Mouse (Mus musculus): ENCODE results near the gene Thsd4. TPM values are rescaled to one million over a fixed set of nuclear protein-coding genes. Genes with fewer than 3 reads are reported as not detected.

Gene Thsd4
- polyA plus RNA-seq, 1 experiment from 2014 or later, result 4.3 TPM

DNA sequence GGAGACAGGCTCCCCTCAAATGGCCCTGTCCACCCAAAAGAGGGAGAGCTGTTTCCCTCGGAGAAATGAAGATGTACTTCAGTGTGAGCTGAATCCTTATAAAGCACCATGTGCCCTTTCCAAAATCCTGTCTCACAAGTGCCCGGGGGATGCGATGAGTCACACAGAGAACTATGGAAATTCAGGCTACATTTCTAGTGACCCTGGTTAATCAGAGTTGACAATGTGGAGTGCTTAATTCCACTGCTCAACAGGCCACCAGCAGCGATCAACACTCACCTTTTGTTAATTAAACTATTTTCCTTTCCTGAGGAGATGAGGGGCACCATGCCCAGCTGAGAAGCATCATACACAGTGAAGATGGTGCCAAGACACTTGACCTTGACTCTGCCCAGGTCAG lies 138.9 kb downstream of the Thsd4 start:
- no peaks in the 10 kb centered on the region for H3K36me3 ChIP-seq (ENCODE audit: control insufficient read depth, insufficient read depth, low read length)
- no peak overlapping the region for H3K4me2 ChIP-seq (ENCODE audit: low read length)
- H3K9me3 ChIP-seq (replicated peaks; ENCODE audit: control insufficient read depth, low read length, poor library complexity, severe bottlenecking), result no peaks in the 10 kb centered on the region
- ATAC-seq, result no peak
- H3K27ac ChIP-seq (ENCODE audit: low read length), result no peak overlapping the region
- H3K9ac ChIP-seq (ENCODE audit: low read depth, low read length), result no peak overlapping the region
- H3K4me3 ChIP-seq (ENCODE audit: low read depth, low read length), result no peak overlapping the region
- no peaks in the 10 kb centered on the region for H3K27me3 ChIP-seq (ENCODE audit: control insufficient read depth, insufficient read depth, low read depth, low read length)
- WGBS, result 55% methylated on average over 4 of the region's 4 CpGs
- H3K4me1 ChIP-seq (ENCODE audit: control insufficient read depth, insufficient read depth, low read length), result no peaks in the 10 kb centered on the region

DNA sequence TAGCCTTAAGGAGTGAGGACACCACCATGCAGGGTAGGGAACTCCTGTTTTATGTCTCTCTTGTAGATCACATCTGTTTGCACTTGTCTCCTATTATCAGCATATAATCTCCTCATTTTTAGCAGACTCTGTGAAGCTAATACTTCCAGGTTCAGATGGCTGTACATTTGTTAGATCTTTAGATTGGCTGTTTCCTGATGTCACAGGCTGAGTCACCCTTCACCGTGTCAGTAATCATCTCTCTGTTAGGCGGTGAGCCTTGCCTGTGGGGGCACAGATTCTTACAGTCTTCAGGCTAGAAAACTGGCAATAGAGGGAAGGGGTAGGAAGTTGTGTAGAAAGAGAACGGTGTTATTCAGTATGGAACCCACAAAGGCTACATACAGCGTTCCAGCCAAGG lies 139.3 kb downstream of the Thsd4 start:
- Histone ChIP-seq H3K4me3 (ENCODE audit: low read depth, low read length) (no peak overlapping the region), H3K4me1 (ENCODE audit: control insufficient read depth, insufficient read depth, low read length) (no peaks in the 10 kb centered on the region), H3K27me3 (ENCODE audit: control insufficient read depth, insufficient read depth, low read depth, low read length) (no peaks in the 10 kb centered on the region), H3K36me3 (ENCODE audit: control insufficient read depth, insufficient read depth, low read length) (no peaks in the 10 kb centered on the region), H3K4me2 (ENCODE audit: low read length) (no peak overlapping the region), H3K9ac (ENCODE audit: low read depth, low read length) (no peak overlapping the region), H3K9me3 (replicated peaks; ENCODE audit: control insufficient read depth, low read length, poor library complexity, severe bottlenecking) (no peaks in the 10 kb centered on the region), H3K27ac (ENCODE audit: low read length) (no peak overlapping the region)
- 79% methylated on average over 4 of the region's 4 CpGs for WGBS
- ATAC-seq, result no peak

DNA sequence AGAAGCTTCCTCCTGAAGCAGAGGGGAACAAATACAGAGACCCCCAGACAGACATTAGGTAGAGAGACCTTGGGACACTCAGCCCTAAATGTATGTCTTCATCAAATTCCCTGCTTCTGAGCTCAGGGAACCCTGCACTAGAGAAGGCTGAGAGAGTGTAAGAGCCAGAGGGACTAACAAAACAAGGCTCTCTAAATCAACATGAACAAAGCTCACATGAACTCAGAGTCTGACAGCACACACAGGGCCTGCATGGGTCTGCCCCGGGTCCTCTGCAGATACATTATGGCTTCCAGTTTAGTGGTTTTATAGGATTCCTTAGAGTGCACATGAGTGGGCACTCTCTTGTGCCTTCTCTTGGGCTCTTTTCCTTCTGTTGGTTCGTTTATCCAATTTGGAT lies 140.8 kb downstream of the Thsd4 start:
- no peak overlapping the region for H3K27ac ChIP-seq (ENCODE audit: low read length)
- ATAC-seq, result no peak
- H3K9me3 ChIP-seq (replicated peaks; ENCODE audit: control insufficient read depth, low read length, poor library complexity, severe bottlenecking), result no peaks in the 10 kb centered on the region
- no peak overlapping the region for H3K4me3 ChIP-seq (ENCODE audit: low read depth, low read length)
- H3K27me3 ChIP-seq (ENCODE audit: control insufficient read depth, insufficient read depth, low read depth, low read length), result no peaks in the 10 kb centered on the region
- H3K36me3 ChIP-seq (ENCODE audit: control insufficient read depth, insufficient read depth, low read length), result no peaks in the 10 kb centered on the region
- no peak overlapping the region for H3K9ac ChIP-seq (ENCODE audit: low read depth, low read length)
- H3K4me1 ChIP-seq (ENCODE audit: control insufficient read depth, insufficient read depth, low read length), result no peaks in the 10 kb centered on the region
- 79% methylated on average over 2 of the region's 2 CpGs for WGBS
- H3K4me2 ChIP-seq (ENCODE audit: low read length), result no peak overlapping the region

GRCm38 (mm10) chr9:60380550-60380949 lies 141.3 kb downstream of the Thsd4 start:
- Histone ChIP-seq H3K27me3 (ENCODE audit: control insufficient read depth, insufficient read depth, low read depth, low read length) (no peaks in the 10 kb centered on the region), H3K9me3 (replicated peaks; ENCODE audit: control insufficient read depth, low read length, poor library complexity, severe bottlenecking) (no peaks in the 10 kb centered on the region), H3K36me3 (ENCODE audit: control insufficient read depth, insufficient read depth, low read length) (no peaks in the 10 kb centered on the region), H3K4me2 (ENCODE audit: low read length) (no peak overlapping the region), H3K4me1 (ENCODE audit: control insufficient read depth, insufficient read depth, low read length) (no peaks in the 10 kb centered on the region), H3K9ac (ENCODE audit: low read depth, low read length) (no peak overlapping the region), H3K4me3 (ENCODE audit: low read depth, low read length) (no peak overlapping the region), H3K27ac (ENCODE audit: low read length) (no peak overlapping the region)
- 89% methylated on average over 4 of the region's 4 CpGs for WGBS
- no peak for ATAC-seq

GRCm38 (mm10) chr9:60378235-60378634 lies 143.6 kb downstream of the Thsd4 start:
- no peak overlapping the region for H3K9ac ChIP-seq (ENCODE audit: low read depth, low read length)
- H3K4me2 ChIP-seq (ENCODE audit: low read length), result no peak overlapping the region
- H3K4me3 ChIP-seq (ENCODE audit: low read depth, low read length), result no peak overlapping the region
- no peaks in the 10 kb centered on the region for H3K4me1 ChIP-seq (ENCODE audit: control insufficient read depth, insufficient read depth, low read length)
- no peak overlapping the region for H3K27ac ChIP-seq (ENCODE audit: low read length)
- ATAC-seq, result no peak
- H3K9me3 ChIP-seq (replicated peaks; ENCODE audit: control insufficient read depth, low read length, poor library complexity, severe bottlenecking), result no peaks in the 10 kb centered on the region
- WGBS, result 93% methylated on average over 6 of the region's 6 CpGs
- no peaks in the 10 kb centered on the region for H3K36me3 ChIP-seq (ENCODE audit: control insufficient read depth, insufficient read depth, low read length)
- H3K27me3 ChIP-seq (ENCODE audit: control insufficient read depth, insufficient read depth, low read depth, low read length), result no peaks in the 10 kb centered on the region

- no peak for ATAC-seq
- Histone ChIP-seq H3K27me3 (ENCODE audit: control insufficient read depth, insufficient read depth, low read depth, low read length) (no peaks in the 10 kb centered on the region), H3K27ac (ENCODE audit: low read length) (no peak overlapping the region), H3K4me3 (ENCODE audit: low read depth, low read length) (no peak overlapping the region), H3K4me2 (ENCODE audit: low read length) (no peak overlapping the region), H3K9ac (ENCODE audit: low read depth, low read length) (no peak overlapping the region), H3K9me3 (replicated peaks; ENCODE audit: control insufficient read depth, low read length, poor library complexity, severe bottlenecking) (no peaks in the 10 kb centered on the region), H3K36me3 (ENCODE audit: control insufficient read depth, insufficient read depth, low read length) (no peaks in the 10 kb centered on the region), H3K4me1 (ENCODE audit: control insufficient read depth, insufficient read depth, low read length) (no peaks in the 10 kb centered on the region)
- 48% methylated on average over 4 of the region's 4 CpGs for WGBS
Observed at GRCm38 (mm10) chr9:60373161-60373737, 148.6 kb downstream of the Thsd4 start.

GRCm38 (mm10) chr9:60368516-60368915 lies 153.3 kb downstream of the Thsd4 start:
- ATAC-seq, result no peak
- Histone ChIP-seq H3K27me3 (ENCODE audit: control insufficient read depth, insufficient read depth, low read depth, low read length) (no peaks in the 10 kb centered on the region), H3K4me1 (ENCODE audit: control insufficient read depth, insufficient read depth, low read length) (peaks cover 5% of the 10 kb centered on the region; the same call in 1 of the 2 replicates), H3K4me3 (ENCODE audit: low read depth, low read length) (no peak overlapping the region), H3K36me3 (ENCODE audit: control insufficient read depth, insufficient read depth, low read length) (no peaks in the 10 kb centered on the region), H3K27ac (ENCODE audit: low read length) (no peak overlapping the region), H3K4me2 (ENCODE audit: low read length) (no peak overlapping the region), H3K9ac (ENCODE audit: low read depth, low read length) (no peak overlapping the region), H3K9me3 (replicated peaks; ENCODE audit: control insufficient read depth, low read length, poor library complexity, severe bottlenecking) (no peaks in the 10 kb centered on the region)
- WGBS, result 78% methylated on average over 9 of the region's 9 CpGs

DNA sequence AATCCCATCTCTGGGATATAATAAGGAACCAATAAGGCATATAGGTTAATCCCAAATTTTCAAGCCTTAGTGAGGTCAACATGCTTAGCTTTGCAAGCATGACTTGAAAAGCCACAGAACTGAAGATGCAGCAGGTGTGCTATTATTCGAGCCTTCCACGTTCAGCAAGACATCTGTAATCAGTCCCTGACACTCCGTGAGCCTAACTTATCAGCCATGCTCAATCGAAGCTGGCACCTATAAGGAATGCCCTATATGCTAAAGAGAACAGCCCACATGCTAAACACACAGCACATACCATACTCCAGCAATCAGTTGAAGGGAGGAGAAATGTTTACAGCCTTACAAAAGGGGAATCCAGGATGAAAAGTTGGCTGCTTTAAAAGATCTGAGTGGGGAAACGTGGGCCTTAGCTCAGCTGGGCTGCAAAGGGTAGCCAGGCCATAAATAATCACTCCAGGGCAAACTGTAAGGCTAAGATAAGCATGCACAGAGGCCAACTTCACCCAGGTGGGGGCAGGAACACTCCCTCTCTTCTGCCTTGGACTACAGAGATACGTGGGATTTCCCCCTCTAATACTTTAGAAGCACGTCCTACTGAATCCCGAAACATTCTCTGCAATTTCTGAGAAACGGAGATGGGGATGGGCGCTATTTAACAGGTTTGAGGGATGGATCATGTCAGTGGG lies 154.1 kb downstream of the Thsd4 start:
- ATAC-seq, result no peak

DNA sequence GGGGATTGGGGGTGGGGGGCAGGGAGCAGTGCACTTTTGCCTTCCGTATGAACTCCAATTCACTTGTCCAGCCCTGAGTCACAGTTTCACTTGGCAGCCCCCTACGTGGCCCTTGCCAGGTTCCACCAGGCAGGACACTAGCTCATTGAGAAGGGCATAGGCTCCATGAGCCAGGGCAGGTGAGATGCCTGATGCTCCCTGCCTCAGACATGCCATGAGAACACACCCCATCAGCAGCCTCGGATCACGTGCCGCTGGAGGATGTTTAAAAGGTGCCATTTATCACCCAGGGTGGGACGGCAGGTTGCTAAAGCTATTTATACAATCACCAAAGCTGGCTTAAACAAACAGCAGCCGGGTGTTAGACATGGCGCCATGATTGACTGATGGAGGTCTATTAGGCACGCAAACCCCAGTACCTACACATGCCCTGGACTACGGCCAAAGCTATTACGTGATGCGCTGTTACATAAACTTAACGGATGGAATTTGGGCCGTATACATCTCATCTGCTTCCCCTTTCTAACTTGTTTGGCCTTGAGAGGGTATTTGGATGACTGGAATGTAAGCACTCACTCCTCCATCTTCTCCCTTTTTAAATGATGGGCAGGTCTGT lies 157.6 kb downstream of the Thsd4 start:
- H3K27me3 ChIP-seq (ENCODE audit: control insufficient read depth, insufficient read depth, low read depth, low read length), result no peaks in the 10 kb centered on the region
- no peak for ATAC-seq
- no peak overlapping the region for H3K9ac ChIP-seq (ENCODE audit: low read depth, low read length)
- no peak overlapping the region for H3K4me2 ChIP-seq (ENCODE audit: low read length)
- H3K27ac ChIP-seq (ENCODE audit: low read length), result no peak overlapping the region
- H3K4me3 ChIP-seq (ENCODE audit: low read depth, low read length), result no peak overlapping the region
- H3K9me3 ChIP-seq (replicated peaks; ENCODE audit: control insufficient read depth, low read length, poor library complexity, severe bottlenecking), result no peaks in the 10 kb centered on the region
- H3K36me3 ChIP-seq (ENCODE audit: control insufficient read depth, insufficient read depth, low read length), result no peaks in the 10 kb centered on the region
- peaks cover 5% of the 10 kb centered on the region; the same call in 1 of the 2 replicates for H3K4me1 ChIP-seq (ENCODE audit: control insufficient read depth, insufficient read depth, low read length)
- WGBS, result 75% methylated on average over 14 of the region's 14 CpGs

More for the DNA sequence above, 154.1 kb downstream of the Thsd4 start:
- Histone ChIP-seq H3K9ac (ENCODE audit: low read depth, low read length) (no peak overlapping the region), H3K27ac (ENCODE audit: low read length) (no peak overlapping the region), H3K36me3 (ENCODE audit: control insufficient read depth, insufficient read depth, low read length) (no peaks in the 10 kb centered on the region), H3K27me3 (ENCODE audit: control insufficient read depth, insufficient read depth, low read depth, low read length) (no peaks in the 10 kb centered on the region), H3K4me2 (ENCODE audit: low read length) (no peak overlapping the region), H3K9me3 (replicated peaks; ENCODE audit: control insufficient read depth, low read length, poor library complexity, severe bottlenecking) (no peaks in the 10 kb centered on the region), H3K4me1 (ENCODE audit: control insufficient read depth, insufficient read depth, low read length) (peaks cover 5% of the 10 kb centered on the region; the same call in 1 of the 2 replicates), H3K4me3 (ENCODE audit: low read depth, low read length) (no peak overlapping the region)
- 79% methylated on average over 10 of the region's 10 CpGs for WGBS
